Mouse (Mus musculus) limb, embryonic 14.5 days (tissue): ENCODE measurements at regions not wholly inside any gene's neighbourhood (a gene's known extent, or its start where the extent isn't known, plus 50 kb on each side); places are given as distances from the start of the nearest gene placed in this dataset.

ENCODE experiments used
- ATAC-seq: fragments of 200-750 bp; cut with Nextera tagmentation; 2 replicates; pipeline ENCODE4 v1.8.0; 2017; ENCODE audit warnings: low read depth, moderate number of reproducible peaks, moderate TSS enrichment; ENCODE audit not compliant: low FRiP score
- DNase-seq: peaks from one replicate; pipeline ENCODE4 v3.0.0-alpha.2; 2015; ENCODE audit warnings: low spot score
- H3K27ac ChIP-seq: fragments of 300-500 bp; sonication (generic); replicated peaks from 2 replicates; pipeline ENCODE4 v1.5.1; 2014; ENCODE audit warnings: low read depth, mild to moderate bottlenecking, low read length, moderate library complexity, mixed read lengths
- H3K27me3 ChIP-seq: fragments of 300-500 bp; sonication (generic); 2 replicates; pipeline ENCODE4 v1.6.1; 2014; ENCODE audit warnings: low read length, mixed read lengths; ENCODE audit not compliant: control insufficient read depth, insufficient read depth
- H3K36me3 ChIP-seq: fragments of 300-500 bp; sonication (generic); 2 replicates; pipeline ENCODE4 v1.6.1; 2014; ENCODE audit warnings: mild to moderate bottlenecking, low read length, moderate library complexity, mixed read lengths; ENCODE audit not compliant: control insufficient read depth, insufficient read depth
- H3K4me1 ChIP-seq: fragments of 300-500 bp; sonication (generic); 2 replicates; pipeline ENCODE4 v1.6.1; 2014; ENCODE audit warnings: antibody characterized with exemption, low read length, mixed read lengths; ENCODE audit not compliant: control insufficient read depth, insufficient read depth
- H3K4me2 ChIP-seq: fragments of 300-500 bp; sonication (generic); replicated peaks from 2 replicates; pipeline ENCODE4 v1.6.1; 2014; ENCODE audit warnings: low read depth, mild to moderate bottlenecking, low read length, moderate library complexity; ENCODE audit not compliant: severe bottlenecking
- H3K4me3 ChIP-seq: fragments of 300-500 bp; sonication (generic); replicated peaks from 2 replicates; pipeline ENCODE4 v1.5.1; 2014; ENCODE audit warnings: low read length
- H3K9ac ChIP-seq: fragments of 300-500 bp; sonication (generic); 2 replicates; pipeline ENCODE4 v1.6.1; 2014; ENCODE audit warnings: mild to moderate bottlenecking, low read depth, low read length, moderate library complexity; ENCODE audit not compliant: severe bottlenecking
- H3K9me3 ChIP-seq: fragments of 300-500 bp; sonication (generic); 2 replicates; pipeline ENCODE4 v1.6.1; 2016; ENCODE audit warnings: low read length; ENCODE audit not compliant: control insufficient read depth
- POLR2A ChIP-seq: fragments of 200-500 bp; IDR thresholded peaks from 2 replicates; pipeline ENCODE4 v1.8.0; 2012; ENCODE audit warnings: inconsistent platforms, mild to moderate bottlenecking, moderate library complexity, borderline replicate concordance; ENCODE audit not compliant: insufficient read depth, insufficient read length; ENCODE audit errors: extremely low read depth
- WGBS: fragments of 180-500 bp; shearing (Covaris S2); extraction: QIAGEN DNeasy Blood & Tissue Kit; methylation state at CpG from one replicate; pipeline ENCODE4 v1.1.7; 2014; 5-methylcytosine and 5-hydroxymethylcytosine counted together

- TF ChIP-seq POLR2A = no peak
Measured at GRCm38 (mm10) chr8:5523281-5523680, 418.1 kb upstream of the Slc10a2 start.

DNA sequence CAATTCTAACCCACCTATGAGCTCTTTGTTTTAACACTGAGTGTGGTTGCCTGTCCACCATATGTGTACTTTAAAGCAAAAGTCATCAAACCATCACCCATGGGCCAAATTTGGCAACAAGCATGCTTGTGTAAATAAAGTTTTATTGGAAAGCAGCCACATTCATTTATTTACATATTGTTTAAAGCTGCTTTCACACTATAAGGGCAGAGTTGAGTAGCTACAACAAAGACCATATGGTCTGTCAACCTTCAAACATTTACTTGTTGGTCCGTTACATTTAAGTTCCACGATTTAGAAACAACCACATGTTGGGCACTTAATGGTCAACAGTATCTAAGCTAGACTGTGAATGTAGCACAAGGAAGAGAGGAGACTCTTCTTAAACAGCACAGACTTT lies 390.7 kb upstream of the Slc10a2 start:
- no peaks in the 10 kb centered on the region for H3K36me3 ChIP-seq
- H3K4me1 ChIP-seq = no peaks in the 10 kb centered on the region
- H3K27ac ChIP-seq = no peak overlapping the region
- no peak overlapping the region for H3K4me2 ChIP-seq
- ATAC-seq (no peak), DNase-seq (peak; percentile 3)
- H3K4me3 ChIP-seq = no peak overlapping the region
- no peaks in the 10 kb centered on the region for H3K27me3 ChIP-seq
- no peak for TF ChIP-seq POLR2A
- H3K9ac ChIP-seq = no peak overlapping the region
- WGBS = 42% methylated on average over 2 of the region's 2 CpGs
- no peaks in the 10 kb centered on the region for H3K9me3 ChIP-seq

More at GRCm38 (mm10) chr8:5523281-5523680, 418.1 kb upstream of the Slc10a2 start:
- Histone ChIP-seq H3K27ac (no peak overlapping the region), H3K36me3 (no peaks in the 10 kb centered on the region), H3K4me2 (no peak overlapping the region), H3K4me1 (0 out of 2 replicates have a peak, but pooled peaks cover 3% of the 10 kb centered on the region), H3K9me3 (no peaks in the 10 kb centered on the region), H3K27me3 (no peaks in the 10 kb centered on the region; the same call in 1 of the 2 replicates), H3K9ac (no peak overlapping the region), H3K4me3 (no peak overlapping the region)
- 24% methylated on average over 4 of the region's 4 CpGs for WGBS
- DNase-seq = peak; percentile 53
- ATAC-seq = peak; percentile 57; the same call in 1 of the 2 replicates

- ATAC-seq = no peak
- H3K36me3 ChIP-seq = no peaks in the 10 kb centered on the region
- H3K4me1 ChIP-seq = no peaks in the 10 kb centered on the region
- DNase-seq = peak; percentile 7
- no peaks in the 10 kb centered on the region for H3K9me3 ChIP-seq
- no peak overlapping the region for H3K9ac ChIP-seq
- H3K4me3 ChIP-seq = no peak overlapping the region
- WGBS = 76% methylated on average over 3 of the region's 3 CpGs
- no peak for TF ChIP-seq POLR2A
- no peak overlapping the region for H3K4me2 ChIP-seq
- no peaks in the 10 kb centered on the region for H3K27me3 ChIP-seq
- no peak overlapping the region for H3K27ac ChIP-seq
Measured at GRCm38 (mm10) chr8:5490491-5490890, 385.3 kb upstream of the Slc10a2 start.

- H3K4me3 ChIP-seq = no peak overlapping the region
- H3K9ac ChIP-seq = no peak overlapping the region
- peak; percentile 12 for DNase-seq
- no peaks in the 10 kb centered on the region for H3K4me1 ChIP-seq
- ATAC-seq = no peak
- H3K36me3 ChIP-seq = no peaks in the 10 kb centered on the region
- no peaks in the 10 kb centered on the region for H3K9me3 ChIP-seq
- H3K27ac ChIP-seq = no peak overlapping the region
- TF ChIP-seq POLR2A = no peak
- 10% methylated on average over 1 of the region's 1 CpGs for WGBS
- no peaks in the 10 kb centered on the region for H3K27me3 ChIP-seq
- no peak overlapping the region for H3K4me2 ChIP-seq
Measured at GRCm38 (mm10) chr8:5482938-5483337, 377.8 kb upstream of the Slc10a2 start.

DNA sequence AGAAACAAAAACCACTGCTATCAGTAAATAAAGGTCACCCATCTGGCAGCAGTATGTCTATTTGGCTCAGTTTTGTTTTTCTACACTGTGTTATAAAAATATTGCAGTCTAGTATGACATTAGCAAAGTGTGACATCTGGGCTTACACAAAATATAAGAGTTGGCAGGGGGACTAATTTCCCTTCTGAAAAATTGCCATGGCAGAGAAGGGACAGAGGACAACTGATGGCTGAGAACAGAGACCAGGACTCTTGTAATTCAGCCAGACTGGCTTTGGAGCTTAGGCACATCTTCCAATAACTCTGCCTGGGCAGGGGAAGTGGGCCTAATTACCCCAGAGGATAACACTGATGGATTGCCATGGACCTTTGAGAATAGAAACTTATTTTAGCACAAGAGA lies 367.8 kb upstream of the Slc10a2 start:
- no peak for DNase-seq
- ATAC-seq = no peak
- Histone ChIP-seq H3K27me3 (no peaks in the 10 kb centered on the region), H3K4me1 (no peaks in the 10 kb centered on the region), H3K4me2 (no peak overlapping the region), H3K9me3 (no peaks in the 10 kb centered on the region), H3K4me3 (no peak overlapping the region), H3K9ac (no peak overlapping the region), H3K36me3 (no peaks in the 10 kb centered on the region), H3K27ac (no peak overlapping the region)
- no peak for TF ChIP-seq POLR2A

DNA sequence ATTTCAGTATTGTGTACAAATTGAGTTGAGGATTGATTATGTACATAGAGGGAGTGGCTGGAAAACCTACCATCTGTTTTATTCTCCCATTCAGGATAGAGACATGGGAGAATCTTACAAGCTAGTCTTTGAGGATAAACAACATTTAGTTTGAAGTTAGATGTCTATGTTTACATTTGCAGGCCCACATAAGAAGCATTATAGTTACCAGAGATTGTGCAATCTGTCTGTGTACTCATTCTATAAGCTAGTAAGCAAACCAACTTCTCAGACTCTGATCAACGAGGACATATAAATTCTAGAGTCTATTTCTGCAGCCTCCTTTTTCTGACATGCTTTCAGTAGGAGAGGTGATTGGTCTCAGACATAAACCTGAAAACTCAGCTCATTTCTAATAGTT lies 367.4 kb upstream of the Slc10a2 start:
- no peaks in the 10 kb centered on the region for H3K9me3 ChIP-seq
- no peaks in the 10 kb centered on the region for H3K4me1 ChIP-seq
- 78% methylated on average over 1 of the region's 1 CpGs for WGBS
- no peaks in the 10 kb centered on the region for H3K27me3 ChIP-seq
- no peak for DNase-seq
- TF ChIP-seq POLR2A = no peak
- no peak overlapping the region for H3K9ac ChIP-seq
- H3K4me3 ChIP-seq = no peak overlapping the region
- no peak for ATAC-seq
- no peak overlapping the region for H3K27ac ChIP-seq
- H3K4me2 ChIP-seq = no peak overlapping the region
- H3K36me3 ChIP-seq = no peaks in the 10 kb centered on the region
